21 mouse cellular contexts compared by ENCODE assay signal in the genomic region with DNA sequence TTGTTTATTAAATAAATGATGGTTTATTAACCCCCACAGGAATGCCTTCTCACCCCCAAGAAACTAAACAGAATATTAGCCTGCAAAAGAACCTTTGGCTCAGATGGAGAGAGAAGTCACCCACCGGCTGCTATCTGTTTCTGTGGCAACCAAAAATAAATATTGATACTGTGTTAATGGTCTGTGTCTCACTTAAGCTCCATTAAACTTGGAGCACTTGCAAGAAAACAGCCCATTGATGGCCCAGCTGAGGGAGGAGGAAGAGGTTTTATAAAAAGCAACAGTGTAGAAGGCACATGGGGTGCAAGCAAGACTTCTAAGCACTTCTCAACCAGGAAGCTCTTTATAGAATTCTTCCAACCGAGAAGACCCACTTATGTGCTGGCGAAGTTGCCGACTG.
DNase-seq lines count a peak whose midpoint lies in the region; ATAC-seq lines count a peak whose summit lies in the region.
"Had no signal": no experiment of that assay in that cellular context is flagged by ENCODE, and none has a peak within 500 bp of the region (broad histone marks: within the 10 kb centered on the region; RNA-seq: fewer than 3 reads in every experiment).

No protein-coding gene starts in this region.

- no peak overlapping the region for H3K4me3 ChIP-seq in forebrain, embryonic 14.5 days (ENCODE audit: low read depth, low read length)
- no peak overlapping the region for H3K4me3 ChIP-seq in forebrain, embryonic 16.5 days (replicated peaks; ENCODE audit: low read length)
- no peak overlapping the region for H3K4me3 ChIP-seq in kidney, embryonic 15.5 days (replicated peaks)
- H3K4me3 ChIP-seq: embryonic facial prominence, embryonic 15.5 days; erythroblast, embryonic 14.5 days; forebrain, embryonic 10.5 days; forebrain, embryonic 15.5 days; heart, embryonic 10.5 days; hindbrain, embryonic 13.5 days had no signal

- no peaks in the 10 kb centered on the region for H3K9me3 ChIP-seq in forebrain, embryonic 14.5 days (replicated peaks; ENCODE audit: control insufficient read depth, low read length)
- H3K9me3 ChIP-seq in forebrain, embryonic 16.5 days (ENCODE audit: control insufficient read depth, low read length): no peaks in the 10 kb centered on the region
- H3K9me3 ChIP-seq in kidney, embryonic 15.5 days (replicated peaks): 0 out of 2 replicates have a peak, but pooled peaks cover 3% of the 10 kb centered on the region
- H3K9me3 ChIP-seq: embryonic facial prominence, embryonic 15.5 days; forebrain, embryonic 10.5 days; forebrain, embryonic 15.5 days; heart, embryonic 10.5 days; hindbrain, embryonic 13.5 days had no signal

- no peak overlapping the region for H3K4me2 ChIP-seq in forebrain, embryonic 14.5 days (ENCODE audit: low read length)
- no peak overlapping the region for H3K4me2 ChIP-seq in forebrain, embryonic 16.5 days (ENCODE audit: low read length)
- H3K4me2 ChIP-seq in kidney, embryonic 15.5 days: no peak overlapping the region
- H3K4me2 ChIP-seq: embryonic facial prominence, embryonic 15.5 days; forebrain, embryonic 15.5 days; hindbrain, embryonic 13.5 days had no signal

- no peak overlapping the region for H3K27ac ChIP-seq in forebrain, embryonic 14.5 days (ENCODE audit: low read depth, low read length)
- no peak overlapping the region for H3K27ac ChIP-seq in forebrain, embryonic 16.5 days (ENCODE audit: low read length)
- H3K27ac ChIP-seq in kidney, embryonic 15.5 days: peak overlapping the region; percentile 63
- H3K27ac ChIP-seq: embryonic facial prominence, embryonic 15.5 days; forebrain, embryonic 10.5 days; forebrain, embryonic 15.5 days; heart, embryonic 10.5 days; hindbrain, embryonic 13.5 days had no signal

- H3K9ac ChIP-seq in forebrain, embryonic 14.5 days (ENCODE audit: low read length): no peak overlapping the region
- H3K9ac ChIP-seq in forebrain, embryonic 16.5 days (replicated peaks; ENCODE audit: low read depth, low read length): no peak overlapping the region
- no peak overlapping the region for H3K9ac ChIP-seq in kidney, embryonic 15.5 days
- H3K9ac ChIP-seq: embryonic facial prominence, embryonic 15.5 days; forebrain, embryonic 15.5 days; hindbrain, embryonic 13.5 days had no signal

- intact Hi-C loops in left cerebral cortex, postnatal 10 days (cut with DNase I): no loop called here

- H3K36me3 ChIP-seq in forebrain, embryonic 14.5 days (ENCODE audit: control insufficient read depth, insufficient read depth, low read length): no peaks in the 10 kb centered on the region
- no peaks in the 10 kb centered on the region for H3K36me3 ChIP-seq in forebrain, embryonic 16.5 days (ENCODE audit: control insufficient read depth, insufficient read depth)
- no peaks in the 10 kb centered on the region for H3K36me3 ChIP-seq in kidney, embryonic 15.5 days
- H3K36me3 ChIP-seq: embryonic facial prominence, embryonic 15.5 days; forebrain, embryonic 10.5 days; forebrain, embryonic 15.5 days; heart, embryonic 10.5 days; hindbrain, embryonic 13.5 days had no signal

- no peaks in the 10 kb centered on the region for H3K4me1 ChIP-seq in forebrain, embryonic 14.5 days (ENCODE audit: control insufficient read depth, insufficient read depth, low read length)
- no peaks in the 10 kb centered on the region for H3K4me1 ChIP-seq in forebrain, embryonic 16.5 days (replicated peaks; ENCODE audit: control insufficient read depth, insufficient read depth, low read length)
- 0 out of 2 replicates have a peak, but pooled peaks cover 6% of the 10 kb centered on the region for H3K4me1 ChIP-seq in kidney, embryonic 15.5 days
- H3K4me1 ChIP-seq: embryonic facial prominence, embryonic 15.5 days; forebrain, embryonic 10.5 days; forebrain, embryonic 15.5 days; heart, embryonic 10.5 days; hindbrain, embryonic 13.5 days had no signal

- no peaks in the 10 kb centered on the region for H3K27me3 ChIP-seq in forebrain, embryonic 14.5 days (replicated peaks; ENCODE audit: control insufficient read depth, insufficient read depth, low read length)
- H3K27me3 ChIP-seq in forebrain, embryonic 16.5 days (replicated peaks; ENCODE audit: control insufficient read depth, insufficient read depth, low read length): no peaks in the 10 kb centered on the region
- H3K27me3 ChIP-seq in kidney, embryonic 15.5 days: no peaks in the 10 kb centered on the region
- H3K27me3 ChIP-seq: embryonic facial prominence, embryonic 15.5 days; forebrain, embryonic 15.5 days had no signal

- 57% methylated on average over 4 of the region's 4 CpGs for WGBS in forebrain, embryonic 14.5 days
- 73% methylated on average over 4 of the region's 4 CpGs for WGBS in forebrain, embryonic 16.5 days
- 27% methylated on average over 4 of the region's 4 CpGs for WGBS in kidney, embryonic 15.5 days

- ATAC-seq in forebrain, embryonic 14.5 days: no peak
- no peak for ATAC-seq in forebrain, embryonic 16.5 days
- ATAC-seq in kidney, embryonic 15.5 days (replicated peaks; ENCODE audit: low FRiP score): peak; percentile 87
- ATAC-seq: forebrain, embryonic 15.5 days had no signal

- DNase-seq in forebrain, embryonic 14.5 days (ENCODE audit: low spot score): peak; percentile 0
- DNase-seq in kidney, adult 8-10 months: no peak
- DNase-seq in right cerebral cortex, postnatal 10 days (ENCODE audit: low spot score in 2 of 2): peak; percentile 18
- no peak for DNase-seq in right cerebral cortex, postnatal 14 days
- no peak for DNase-seq in left cerebral cortex, postnatal 10 days (ENCODE audit: extremely low spot score in 1 of 2, low spot score in 2 of 2)
- DNase-seq: adrenal gland, postnatal 10 days; cerebellum, adult 18-20 months; cerebellum, adult 9-11 months; cerebellum, postnatal 36 days; embryo, embryonic 11 days; gastrocnemius, postnatal 10 days; heart, adult 18-20 months; heart, postnatal 10 days had no signal

Comparison
In these comparisons a context has a peak if more than half of its experiments do, and no peak if none do; other contexts are left out.
1. DNase-seq: peak in forebrain, embryonic 14.5 days (single experiment) and right cerebral cortex, postnatal 10 days (2 of 2); none in kidney, adult 8-10 months (0 of 2), right cerebral cortex, postnatal 14 days (single experiment) and left cerebral cortex, postnatal 10 days (0 of 2).